Mouse (Mus musculus) adrenal gland, postnatal 14 days (tissue): ENCODE measurements at regions not wholly inside any gene's neighbourhood (a gene's known extent, or its start where the extent isn't known, plus 50 kb on each side); places are given as distances from the start of the nearest gene placed in this dataset.

Source experiments
- DNase-seq: peaks from one replicate; pipeline ENCODE4 v3.0.0; 2021; ENCODE audit warnings: mixed read lengths

GRCm38 (mm10) chrX:35791273-35791672 lies 97.4 kb upstream of the Dock11 start:
- no peak for DNase-seq

- peak; percentile 50 for DNase-seq
Observed at GRCm38 (mm10) chrX:35813206-35813605, 75.4 kb upstream of the Dock11 start.

- peak; percentile 39 for DNase-seq
Observed at GRCm38 (mm10) chrX:35834411-35834810, 54.2 kb upstream of the Dock11 start.

- DNase-seq = no peak
Observed at GRCm38 (mm10) chrX:35838064-35838463, 50.6 kb upstream of the Dock11 start.
